Mouse (Mus musculus): Measurements from ENCODE around the gene Snrpg. TPM values are rescaled to one million over a fixed set of nuclear protein-coding genes. Genes with fewer than 3 reads are reported as not detected.
"Not testable (repeated sequence)": the region's sequence is repeated elsewhere in the genome, so short reads cannot be mapped to it uniquely, and the experiment has no call there.

Snrpg gene
- total RNA-seq (2022), result 10 to 100 TPM; 44.1 to 77.4 (median 71.6) TPM

GRCm38 (mm10) chr6:86370764-86371339 lies at the start of gene Snrpg:
Gene Snrpg (plus strand): TSS chr6:86371304.
- DNase-seq (ENCODE audit: low spot score in 2 of 2), result no peak

- peak in 1 of 2 experiments; percentile 20 for DNase-seq (ENCODE audit: low spot score in 2 of 2)
Measured at GRCm38 (mm10) chr6:86322031-86322563, 49.0 kb upstream of the Snrpg start.

GRCm38 (mm10) chr6:86322991-86323390 lies 48.1 kb upstream of the Snrpg start:
- no peak for DNase-seq (ENCODE audit: low spot score in 2 of 2)

- DNase-seq (ENCODE audit: low spot score in 2 of 2), result no peak
Measured at GRCm38 (mm10) chr6:86324400-86324799, 46.7 kb upstream of the Snrpg start.

GRCm38 (mm10) chr6:86325646-86326045 lies 45.5 kb upstream of the Snrpg start:
- no peak for DNase-seq (ENCODE audit: low spot score in 2 of 2)

GRCm38 (mm10) chr6:86326866-86327265 lies 44.2 kb upstream of the Snrpg start:
- DNase-seq (ENCODE audit: low spot score in 2 of 2), result peak; percentile 72 to 73

- no peak for DNase-seq (ENCODE audit: low spot score in 2 of 2)
Measured at GRCm38 (mm10) chr6:86328369-86328768, 42.7 kb upstream of the Snrpg start.

GRCm38 (mm10) chr6:86329943-86330342 lies 41.2 kb upstream of the Snrpg start:
- DNase-seq (ENCODE audit: low spot score in 2 of 2), result no peak

GRCm38 (mm10) chr6:86335121-86335849 lies 35.8 kb upstream of the Snrpg start:
- no peak for DNase-seq (ENCODE audit: low spot score in 2 of 2)

GRCm38 (mm10) chr6:86335860-86336259 lies 35.2 kb upstream of the Snrpg start:
- no peak for DNase-seq (ENCODE audit: low spot score in 2 of 2)

- DNase-seq (ENCODE audit: low spot score in 2 of 2), result not testable (repeated sequence)
Measured at GRCm38 (mm10) chr6:86336340-86336739, 34.8 kb upstream of the Snrpg start.

GRCm38 (mm10) chr6:86343656-86344055 lies 27.4 kb upstream of the Snrpg start:
- no peak for DNase-seq (ENCODE audit: low spot score in 2 of 2)

GRCm38 (mm10) chr6:86346063-86346462 lies 25.0 kb upstream of the Snrpg start:
- DNase-seq (ENCODE audit: low spot score in 2 of 2), result no peak

GRCm38 (mm10) chr6:86349257-86349656 lies 21.8 kb upstream of the Snrpg start:
- no peak for DNase-seq (ENCODE audit: low spot score in 2 of 2)

GRCm38 (mm10) chr6:86354948-86355347 lies 16.2 kb upstream of the Snrpg start:
- no peak for DNase-seq (ENCODE audit: low spot score in 2 of 2)

GRCm38 (mm10) chr6:86356956-86357355 lies 14.1 kb upstream of the Snrpg start:
- DNase-seq (ENCODE audit: low spot score in 2 of 2), result no peak

GRCm38 (mm10) chr6:86360691-86361090 lies 10.4 kb upstream of the Snrpg start:
- no peak for DNase-seq (ENCODE audit: low spot score in 2 of 2)

GRCm38 (mm10) chr6:86361373-86361772 lies 9.7 kb upstream of the Snrpg start:
- DNase-seq (ENCODE audit: low spot score in 2 of 2), result no peak

- peak; percentile 78 for DNase-seq (ENCODE audit: low spot score in 2 of 2)
Measured at GRCm38 (mm10) chr6:86364442-86365141, 6.5 kb upstream of the Snrpg start.

- DNase-seq (ENCODE audit: low spot score in 2 of 2), result peak; percentile 88 to 89
Measured at GRCm38 (mm10) chr6:86365371-86366124, 5.6 kb upstream of the Snrpg start, which contains the start of gene Fam136a. Gene Fam136a (plus strand): TSS chr6:86365646.

GRCm38 (mm10) chr6:86366125-86366852 lies 4.8 kb upstream of the Snrpg start:
- peak in 1 of 2 experiments; percentile 33 for DNase-seq (ENCODE audit: low spot score in 2 of 2)
